Mouse (Mus musculus) gastrocnemius, postnatal 4 days (tissue): ENCODE results near the gene Spint3. TPM values are rescaled to one million over a fixed set of nuclear protein-coding genes. Genes with fewer than 3 reads are reported as not detected.
"Not testable (repeated sequence)": the region's sequence is repeated elsewhere in the genome, so short reads cannot be mapped to it uniquely, and the experiment has no call there.

ENCODE experiments used
- DNase-seq, 2 experiments: peaks; one replicate each; pipeline ENCODE4 v3.0.0; 2021 to 2022; ENCODE audit warnings: low spot score in 2 of 2, mixed read lengths in 2 of 2
- long read RNA-seq, 2 experiments: library from polyadenylated mRNA; stranded (forward); transcript quantifications; one replicate each; pipeline ENCODE4 v2.0.0; 2021
- total RNA-seq, 2 experiments: library from RNA; stranded (reverse); gene quantifications; 2 replicates each; pipeline ENCODE4 v1.2.3; 2021

Spint3 gene
- not detected for total RNA-seq
- long read RNA-seq, experiment 1: 0 reads
- long read RNA-seq, experiment 2: 0 reads

DNA sequence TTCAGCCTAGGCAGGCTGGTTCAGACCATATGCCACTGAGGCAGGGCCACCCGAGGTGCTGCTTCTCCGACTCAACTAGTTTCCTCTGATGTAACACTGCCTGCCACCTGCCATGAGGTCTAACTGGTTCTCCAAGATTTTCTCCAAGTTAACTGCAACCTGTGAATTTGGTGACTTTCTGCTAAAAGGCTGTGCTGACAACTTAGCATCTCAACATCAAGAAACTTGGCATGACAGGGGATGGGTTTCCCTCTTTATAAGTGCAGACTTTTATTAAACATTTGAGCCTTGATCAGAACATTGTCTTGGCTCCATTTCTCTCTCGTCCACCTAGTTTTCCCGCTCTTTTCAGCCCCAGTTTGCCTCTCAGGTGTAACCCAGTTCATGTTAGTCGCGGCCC, at the start of gene Spint3:
Gene Spint3 (minus strand): TSS at position 101 of the 400 bp plus-strand sequence.
- not testable (repeated sequence) for DNase-seq

DNA sequence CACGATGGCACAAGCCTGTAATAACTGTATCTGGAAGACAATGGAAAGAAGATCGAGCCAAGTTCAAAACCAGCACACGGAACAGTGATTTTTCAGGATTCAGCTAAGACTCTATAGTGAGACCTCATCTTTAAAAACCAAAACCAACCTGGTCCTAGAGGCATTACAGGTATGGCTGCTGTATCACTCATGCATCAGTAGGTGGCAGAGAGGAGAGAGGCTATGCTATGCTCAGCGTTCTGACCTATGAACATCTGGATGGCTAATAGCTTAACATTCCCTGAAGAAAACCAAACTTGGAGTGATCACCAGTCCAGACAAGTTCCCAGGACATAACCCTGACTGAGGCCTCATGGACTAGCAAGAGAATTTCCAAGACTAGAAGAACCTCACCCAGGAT, 48.5 kb upstream of the Spint3 start:
- no peak for DNase-seq

DNA sequence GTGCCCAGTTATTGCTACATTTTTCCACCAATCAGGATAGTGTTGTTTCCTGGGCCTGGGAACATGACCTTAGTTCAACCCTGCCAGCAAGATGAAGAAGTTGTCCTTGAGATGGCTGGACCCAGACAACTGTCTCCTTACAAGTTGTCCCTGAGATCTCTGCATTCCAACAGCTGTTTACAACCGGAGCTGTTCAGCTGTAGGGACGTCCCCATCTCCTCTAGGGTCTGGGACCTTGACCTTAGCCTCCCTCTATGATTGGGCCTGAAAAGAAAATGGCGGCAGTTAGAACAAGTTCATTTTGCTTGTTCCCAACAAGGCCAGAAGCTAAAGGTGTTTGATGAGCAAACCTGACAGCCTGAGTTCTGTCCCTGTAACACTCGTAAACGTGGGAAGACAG, 45.8 kb upstream of the Spint3 start:
- no peak for DNase-seq

DNA sequence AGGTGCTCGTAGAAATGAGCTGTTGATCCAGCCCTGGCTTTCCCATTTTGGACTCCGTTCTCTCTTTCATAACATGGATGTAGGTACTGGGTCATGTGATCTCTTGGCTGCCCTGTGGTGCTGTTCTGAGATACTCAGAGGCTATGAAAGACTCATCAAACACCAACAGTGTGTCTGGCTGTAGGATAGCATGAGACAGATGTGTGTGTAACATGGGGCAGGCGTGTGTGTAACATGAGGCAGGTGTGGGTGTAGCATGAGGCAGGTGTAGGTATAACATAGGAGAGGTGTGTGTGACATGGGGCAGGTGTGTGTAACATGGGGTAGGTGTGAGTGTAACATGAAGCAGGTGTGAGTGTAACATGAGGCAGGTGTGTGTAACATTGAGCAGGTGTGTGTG, 42.1 kb upstream of the Spint3 start:
- no peak for DNase-seq

DNA sequence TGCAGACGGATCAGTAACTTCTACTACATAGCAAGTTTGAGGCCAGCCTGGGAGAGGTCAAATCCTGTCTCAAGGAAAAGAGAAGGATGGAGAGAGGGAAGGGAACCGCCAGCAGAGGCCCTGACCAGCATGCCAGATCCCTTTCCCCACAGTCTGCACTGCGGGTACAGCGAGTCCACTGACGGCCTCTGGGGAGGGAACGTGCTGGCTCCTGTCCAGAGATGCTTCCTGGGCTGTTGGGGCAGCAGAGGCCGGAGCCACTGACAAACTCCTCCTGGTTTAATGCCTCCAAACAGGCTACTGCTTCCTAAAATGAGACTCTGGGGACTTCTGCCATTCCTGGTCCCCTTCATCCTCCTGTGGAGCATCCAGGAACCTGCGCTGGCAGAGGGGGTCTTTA, 40.2 kb upstream of the Spint3 start, which contains the start of the genes Wfdc6b and Wfdc8:
Gene Wfdc6b (plus strand): TSS at position 52 of the 400 bp plus-strand sequence.
Gene Wfdc8 (minus strand): TSS at position 156 of the 400 bp plus-strand sequence.
- DNase-seq: peak in 1 of 2 experiments; percentile 23

DNA sequence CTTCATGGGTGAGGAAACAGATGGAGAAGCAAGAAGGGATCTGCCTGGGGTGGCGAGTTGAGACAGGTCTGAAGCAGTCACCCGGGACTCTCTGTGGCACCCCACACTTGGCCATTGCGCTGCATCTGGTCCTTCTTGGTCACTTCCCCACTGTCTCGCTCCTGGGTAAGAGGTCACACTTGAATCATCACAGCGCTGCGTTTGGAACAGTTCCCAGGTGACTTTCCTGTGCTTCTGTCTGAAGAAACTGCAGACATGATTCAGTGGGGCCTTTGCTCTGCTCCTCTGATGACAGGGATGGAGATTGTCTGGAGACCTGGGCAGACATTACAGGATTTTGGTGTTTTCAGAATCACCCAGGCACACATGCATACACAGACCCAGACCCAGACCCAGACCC, 35.5 kb upstream of the Spint3 start:
- no peak for DNase-seq

DNA sequence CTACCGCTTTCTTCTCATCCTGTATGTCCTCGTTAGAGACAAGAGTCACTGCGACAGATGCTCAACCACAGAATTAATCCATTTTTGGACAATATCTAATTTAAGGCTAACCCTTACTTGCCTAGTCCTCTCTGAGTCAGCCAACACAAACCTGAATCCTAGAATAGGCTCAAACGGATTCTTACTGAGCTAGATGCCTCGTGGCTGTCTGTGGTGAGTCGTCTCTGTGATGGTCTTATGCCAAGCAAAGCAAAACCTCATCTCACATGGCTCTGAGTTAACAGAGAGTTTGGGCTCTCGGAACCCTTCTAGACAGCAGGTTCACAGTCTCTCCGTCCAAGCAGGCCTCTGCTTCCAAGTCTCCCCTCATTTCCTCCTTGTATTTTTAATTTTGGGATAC, 31.2 kb upstream of the Spint3 start:
- no peak for DNase-seq

DNA sequence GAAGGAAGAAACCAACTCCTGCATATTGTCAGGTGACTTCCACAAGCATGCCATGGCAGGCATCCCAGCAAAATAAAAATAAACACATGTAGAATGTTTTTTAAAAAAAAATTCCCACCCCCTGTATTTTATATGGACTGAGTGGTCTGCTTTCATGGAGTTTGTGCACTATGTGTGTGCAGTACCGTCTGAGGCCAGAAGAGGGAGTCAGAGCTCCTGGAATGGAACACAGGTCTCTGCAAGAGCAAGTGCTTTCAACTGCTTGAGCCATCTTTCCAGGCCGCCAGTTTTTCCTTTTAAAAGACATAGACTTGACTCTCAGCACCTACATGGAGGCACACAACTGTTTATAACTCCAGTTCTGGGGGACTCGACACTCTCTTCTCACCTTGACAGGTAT, 30.2 kb upstream of the Spint3 start:
- DNase-seq: no peak

DNA sequence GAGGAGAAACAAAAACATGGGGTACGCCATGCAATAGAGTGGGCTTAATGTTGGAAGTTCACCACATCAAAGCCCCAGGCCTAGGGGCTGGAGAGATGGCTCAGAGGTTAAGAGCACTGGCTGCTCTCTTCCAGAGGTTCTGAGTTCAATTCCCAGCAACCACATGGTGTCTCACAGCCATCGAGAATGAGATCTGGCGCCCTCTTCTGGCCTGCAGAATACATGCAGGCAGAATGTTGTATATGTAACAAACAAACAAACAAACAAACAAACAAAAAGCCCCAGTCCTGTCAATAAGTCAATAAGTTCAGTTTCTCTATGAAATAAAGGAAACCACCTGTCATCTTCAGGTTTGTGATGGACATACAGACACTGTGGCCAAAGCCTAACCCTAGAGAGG, 26.9 kb upstream of the Spint3 start:
- no peak for DNase-seq

DNA sequence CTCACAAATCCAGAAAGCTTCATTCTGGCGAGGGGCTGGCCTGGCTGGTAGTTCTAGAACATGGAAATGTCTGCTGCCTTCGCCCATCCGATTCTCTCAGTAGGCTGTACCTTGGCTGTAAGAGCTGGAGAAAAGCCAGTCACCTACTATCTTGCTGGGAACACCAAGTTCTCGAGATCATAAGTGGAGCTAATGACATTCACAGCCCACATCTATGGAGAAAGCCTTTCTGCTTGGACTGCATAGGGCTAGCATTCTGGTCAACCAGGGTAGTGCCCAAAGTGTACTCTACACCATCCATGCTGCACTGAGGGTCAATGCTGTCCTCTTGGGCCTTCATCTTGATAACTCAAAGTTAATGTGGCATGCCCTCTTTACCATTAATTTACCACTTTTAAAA, 20.2 kb upstream of the Spint3 start, which contains the start of gene Eppin:
Gene Eppin (minus strand): TSS at position 101 of the 400 bp plus-strand sequence.
- no peak for DNase-seq

DNA sequence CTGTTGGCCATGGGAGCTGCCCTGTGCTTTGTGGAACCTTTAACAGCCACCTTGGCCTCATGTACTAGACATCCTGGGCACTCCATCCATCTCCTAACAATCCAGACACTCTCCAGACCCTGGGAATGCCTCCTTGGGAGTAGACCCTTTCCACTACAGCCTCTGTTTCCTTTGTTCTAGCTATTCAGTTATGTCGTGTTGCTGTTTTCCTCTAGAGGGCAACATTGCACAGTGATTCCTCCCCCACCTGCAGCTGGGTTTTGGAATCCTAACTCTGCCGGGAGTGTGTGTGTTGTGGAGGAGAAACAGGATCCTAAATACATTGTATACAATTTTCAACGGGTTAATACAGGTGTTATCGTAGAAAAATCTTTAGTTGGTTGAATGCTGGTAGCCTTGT, 18.8 kb upstream of the Spint3 start:
- DNase-seq: no peak

DNA sequence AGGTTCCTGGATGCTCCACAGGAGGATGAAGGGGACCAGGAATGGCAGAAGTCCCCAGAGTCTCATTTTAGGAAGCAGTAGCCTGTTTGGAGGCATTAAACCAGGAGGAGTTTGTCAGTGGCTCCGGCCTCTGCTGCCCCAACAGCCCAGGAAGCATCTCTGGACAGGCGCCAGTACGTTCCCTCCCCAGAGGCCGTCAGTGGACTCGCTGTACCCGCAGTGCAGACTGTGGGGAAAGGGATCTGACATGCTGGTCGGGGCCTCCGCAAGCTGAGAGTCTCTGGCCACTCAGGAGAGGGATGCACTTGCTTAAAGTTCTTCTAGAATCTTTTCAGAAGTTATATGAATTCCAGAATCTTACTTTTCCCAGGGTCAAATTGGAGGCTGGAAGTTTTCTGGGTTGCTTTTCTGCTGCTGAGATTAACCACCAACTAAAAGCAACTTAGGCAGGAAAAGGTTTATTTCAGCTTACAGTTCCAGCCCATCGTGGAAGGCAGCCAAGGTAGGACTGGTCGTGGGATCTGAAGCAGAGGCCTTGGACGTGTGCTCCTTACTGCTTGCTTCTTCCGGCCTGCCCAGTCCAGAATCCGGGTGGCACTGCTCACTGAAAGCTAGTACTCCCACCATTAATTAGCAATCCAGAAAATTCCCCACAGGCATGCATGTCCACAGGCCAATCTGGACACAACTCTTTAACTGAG, 11.9 kb upstream of the Spint3 start, which contains the start of gene Wfdc6a:
Gene Wfdc6a (minus strand): TSS at position 423 of the 701 bp plus-strand sequence.
- not testable (repeated sequence) for DNase-seq

DNA sequence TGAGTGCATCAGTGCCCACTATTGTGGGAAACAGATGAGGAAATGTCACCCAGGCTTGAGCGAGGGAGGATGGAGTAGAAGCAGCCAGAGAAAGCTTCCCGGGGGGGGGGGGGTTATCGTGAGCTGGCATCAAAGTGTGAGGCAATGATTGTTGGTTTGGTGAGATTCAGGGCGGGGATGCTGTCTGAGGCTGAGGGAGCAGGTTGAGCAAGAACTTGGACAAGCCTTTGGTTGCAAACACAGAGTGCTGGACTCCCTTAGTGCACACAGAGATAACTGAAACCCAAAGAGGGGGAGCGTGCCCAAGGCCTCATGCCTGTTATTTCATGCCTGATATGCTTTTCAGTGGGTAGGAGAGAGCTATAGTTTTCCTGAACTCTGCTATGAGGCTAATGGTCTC, 5.8 kb downstream of the Spint3 start:
- DNase-seq: no peak

DNA sequence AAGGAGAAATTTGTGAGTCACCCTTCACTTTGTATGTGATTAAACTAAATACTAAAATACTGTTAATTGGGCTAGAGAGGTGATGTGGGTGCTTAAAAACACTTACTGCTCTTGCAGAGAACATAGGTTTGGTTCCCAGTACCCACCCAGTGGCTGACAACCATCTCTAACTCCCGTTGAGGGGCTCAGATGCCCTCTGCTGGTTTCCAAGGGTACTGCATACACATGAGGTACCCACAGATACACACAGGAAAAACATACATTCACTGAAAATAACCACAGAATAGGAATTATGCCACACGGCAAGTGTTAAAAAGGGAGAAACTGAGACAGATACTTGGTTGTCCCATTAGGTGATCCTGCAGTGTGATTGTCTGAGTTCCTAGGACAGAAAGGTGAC, 6.3 kb downstream of the Spint3 start:
- no peak for DNase-seq

DNA sequence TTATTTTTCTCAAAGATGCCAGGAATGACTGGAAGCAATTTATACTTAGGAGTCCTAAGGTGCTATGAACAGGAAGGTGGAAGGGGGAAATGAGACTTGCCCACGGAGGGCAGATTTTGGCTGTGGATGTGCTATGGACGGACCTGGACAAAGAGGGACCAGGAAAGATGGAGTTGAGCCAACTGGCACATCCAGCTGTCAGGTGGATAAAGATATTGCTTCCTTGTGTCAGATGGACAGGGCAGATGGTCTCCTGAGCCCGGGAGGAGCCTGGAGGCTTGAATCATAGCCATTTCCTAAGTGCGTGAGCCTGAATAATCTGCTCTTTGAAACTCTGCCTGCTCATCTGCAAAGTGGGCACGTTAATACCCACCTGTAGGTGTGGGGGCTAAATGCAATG, 8.9 kb downstream of the Spint3 start:
- DNase-seq: no peak

DNA sequence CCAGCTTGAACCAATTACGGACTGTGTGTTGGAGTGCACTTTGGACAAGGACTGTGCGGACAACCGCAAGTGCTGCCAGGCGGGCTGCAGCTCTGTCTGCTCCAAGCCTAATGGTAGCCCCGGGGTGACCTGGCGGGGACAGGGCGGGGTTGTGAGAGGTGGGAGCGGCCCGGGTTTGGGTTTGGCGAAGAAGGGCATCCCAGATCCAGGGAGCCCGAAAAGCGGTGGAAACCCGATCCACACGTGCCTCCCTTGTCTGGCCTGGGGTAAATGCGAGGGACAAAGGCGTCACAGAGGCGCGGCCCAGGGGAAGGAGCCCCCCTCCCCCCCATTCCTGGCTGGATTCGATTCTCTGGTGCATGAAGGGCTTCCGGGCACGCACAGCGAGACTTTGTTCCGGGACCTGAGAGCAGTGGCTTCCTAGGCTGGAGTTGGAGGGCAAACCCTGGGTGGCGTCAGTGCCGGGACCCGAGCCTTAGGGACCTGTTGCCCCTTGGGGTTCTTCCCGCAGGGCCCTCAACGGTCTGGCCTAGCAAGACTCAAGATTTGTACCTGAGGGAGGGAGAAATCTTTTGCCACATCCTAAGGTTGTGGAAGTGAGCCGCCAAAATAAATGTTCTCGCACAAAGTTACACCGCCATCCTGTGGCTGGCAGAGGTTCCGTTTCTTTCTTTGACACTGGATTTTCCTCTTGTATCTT, 9.8 kb downstream of the Spint3 start:
- DNase-seq: peak in 1 of 2 experiments; percentile 34

DNA sequence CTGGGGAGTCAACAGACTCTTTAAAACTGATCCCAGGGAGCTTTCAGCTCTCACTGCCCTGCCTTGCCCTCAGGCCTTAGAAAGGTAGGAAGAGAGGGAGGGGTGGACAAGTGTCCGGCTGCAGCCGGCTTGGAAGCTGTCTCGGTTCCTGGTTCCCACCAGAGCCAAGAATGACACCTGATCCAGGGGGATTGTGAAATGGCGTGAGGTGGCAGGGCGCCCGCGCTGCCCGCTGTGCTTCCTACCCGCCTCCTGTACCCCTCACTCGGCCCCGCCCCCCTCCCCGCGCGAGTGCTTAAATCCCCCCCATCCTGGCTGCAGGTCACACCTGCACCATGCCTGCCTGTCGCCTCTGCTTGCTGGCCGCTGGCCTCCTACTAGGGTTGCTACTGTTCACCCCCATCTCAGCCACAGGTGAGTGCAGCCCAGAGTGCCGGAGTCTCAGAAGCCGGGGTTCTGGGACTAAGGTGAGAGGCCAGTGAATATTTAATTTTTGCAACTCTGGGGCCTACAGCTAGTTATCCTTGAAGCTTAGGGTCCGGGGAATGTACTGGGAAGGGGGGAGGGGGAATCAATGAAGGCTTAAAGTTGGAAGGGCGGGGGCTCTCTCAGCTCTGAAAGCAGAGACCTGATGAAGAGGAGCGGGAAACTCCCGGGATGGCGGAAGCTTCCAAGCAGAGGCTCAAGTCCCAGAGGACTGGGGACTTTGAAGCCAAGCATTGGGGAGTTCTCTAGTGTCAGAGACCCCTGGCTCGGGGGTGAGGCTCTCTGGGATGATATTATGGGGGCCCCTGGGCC, 10.7 kb downstream of the Spint3 start, which contains the start of gene Wfdc2:
Gene Wfdc2 (plus strand): TSS at position 23 of the 798 bp plus-strand sequence.
- no peak for DNase-seq

DNA sequence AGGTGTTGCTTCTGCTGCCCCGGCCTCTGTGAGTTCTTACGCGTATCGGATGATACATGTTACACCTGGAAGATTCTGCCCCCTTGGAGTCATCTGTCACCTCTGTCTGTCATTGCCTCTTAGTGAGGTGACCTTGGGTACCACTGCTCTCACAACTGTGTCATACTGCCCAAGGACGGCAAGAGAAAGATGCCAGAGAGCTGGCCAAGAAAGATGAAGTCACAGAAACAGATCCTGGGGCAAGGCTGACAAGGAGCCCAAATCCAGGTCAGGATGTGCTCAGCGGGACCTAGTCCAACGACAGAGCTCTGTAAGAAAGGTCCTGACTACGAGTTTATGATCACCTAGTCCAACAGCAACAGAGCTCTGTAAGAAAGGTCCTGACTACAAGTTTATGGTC, 13.2 kb downstream of the Spint3 start:
- DNase-seq: no peak

DNA sequence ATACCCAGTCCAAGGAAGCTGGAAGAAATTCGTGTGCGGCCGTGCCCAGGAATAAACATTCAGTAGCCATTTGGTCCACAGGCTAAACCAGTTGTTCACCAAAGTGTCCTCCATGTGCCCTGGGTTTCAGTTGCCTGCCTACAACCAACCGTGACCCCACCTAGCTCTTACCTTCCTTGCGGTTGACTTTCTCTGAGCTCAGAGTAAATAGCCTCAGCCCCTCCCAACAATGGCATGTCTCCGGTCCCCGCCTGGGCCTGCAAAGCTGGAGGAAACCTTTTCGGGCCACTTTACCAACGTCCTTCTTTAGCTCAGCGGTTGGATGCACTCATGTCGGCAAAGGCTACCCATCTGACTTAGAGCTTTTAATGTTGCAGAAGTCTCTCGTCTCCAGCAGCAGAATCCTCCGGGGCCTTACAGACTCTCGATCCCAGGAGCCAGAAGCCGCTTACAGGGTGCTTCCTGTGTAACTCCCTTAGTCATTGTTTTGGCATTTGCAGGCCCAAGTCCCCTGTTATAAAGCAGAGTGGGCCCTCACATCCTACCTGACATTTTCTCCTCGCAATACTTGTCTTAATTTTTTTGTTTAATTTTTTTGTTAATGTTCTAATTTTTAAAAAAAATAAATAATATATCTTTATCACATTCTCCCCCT, 14.1 kb downstream of the Spint3 start:
- DNase-seq: no peak

DNA sequence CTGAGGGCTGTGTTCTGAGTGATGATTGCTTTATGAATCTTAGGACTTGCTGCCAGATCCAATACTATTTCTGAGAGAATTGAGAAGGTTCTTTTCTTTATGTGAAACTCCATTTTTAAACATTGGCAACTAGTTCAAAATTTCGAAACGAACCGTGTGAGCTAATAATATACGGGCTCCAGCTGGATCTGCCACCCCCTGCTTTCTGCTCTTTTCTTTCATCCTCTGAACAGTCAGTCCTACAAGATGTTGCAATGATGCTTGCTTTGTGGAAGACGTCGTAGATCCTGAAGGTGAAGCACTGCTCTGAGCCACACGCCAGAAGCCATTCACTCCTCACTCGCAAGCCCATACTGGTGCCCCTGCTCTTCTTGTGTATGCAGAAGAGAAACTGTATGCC, 14.8 kb downstream of the Spint3 start:
- no peak for DNase-seq

DNA sequence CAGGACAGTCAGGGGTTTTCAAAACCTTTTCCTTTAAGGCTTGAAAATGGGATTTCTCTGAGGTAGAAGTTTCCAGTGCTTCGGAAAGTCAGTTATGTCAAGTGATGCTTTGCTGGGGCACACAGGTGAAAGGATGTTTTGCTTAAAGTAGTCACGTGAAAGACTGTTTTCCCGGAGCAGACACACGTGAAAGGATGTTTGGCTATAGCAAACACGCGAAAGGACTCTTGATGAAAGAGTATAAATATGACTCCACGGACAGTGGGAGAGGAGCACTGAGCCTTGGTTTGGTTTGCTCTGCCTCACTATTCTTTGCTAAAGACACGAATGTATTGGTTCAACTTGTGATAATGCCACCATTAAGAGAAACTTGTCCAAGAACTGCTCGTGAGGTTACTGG, 21.8 kb downstream of the Spint3 start:
- no peak for DNase-seq
